8 mouse cellular contexts compared by ENCODE assay signal in genomic region chr7:104218701-104219569, GRCm38 (mm10). TPM values are rescaled to one million over a fixed set of nuclear protein-coding genes. Genes with fewer than 3 reads are reported as not detected.
A peak's percentile ranks its signal among the peaks of the same experiment; 100 is the strongest.
DNase-seq lines count a peak whose midpoint lies in the region; ATAC-seq and TF ChIP-seq lines count a peak whose summit lies in the region.

TSS of gene Trim6 (plus strand) at chr7:104218793.

- peak within 1 kb of the TSS; percentile 55 for H3K27ac ChIP-seq in heart, embryonic 16.5 days (ENCODE audit: low read length)

- H3K4me3 ChIP-seq in E14TG2a.4 (replicated peaks; ENCODE audit: low read length): peak within 1 kb of the TSS; percentile 92
- H3K4me3 ChIP-seq in heart, embryonic 16.5 days (ENCODE audit: low read length): peak within 1 kb of the TSS; percentile 49

- ATAC-seq in heart, embryonic 16.5 days (replicated peaks; ENCODE audit: extremely low read depth, insufficient read depth, low FRiP score): peak; percentile 84

- 1% methylated on average over 37 of the region's 37 CpGs for whole genome bisulfite sequencing in heart, embryonic 16.5 days

- peaks cover 57% of the 10 kb centered on the region for H3K4me1 ChIP-seq in E14TG2a.4 (replicated peaks; ENCODE audit: low read depth, low read length)
- no peaks in the 10 kb centered on the region; the same call in 1 of the 2 replicates for H3K4me1 ChIP-seq in heart, embryonic 16.5 days (ENCODE audit: control insufficient read depth, insufficient read depth, low read length)

- DNase-seq in adrenal gland, adult 18-20 months (ENCODE audit: low spot score in 2 of 2): peak; percentile 78 to 79
- peak; percentile 56 for DNase-seq in fibroblast of lung, adult 2 months (ENCODE audit: low read depth)
- peak; percentile 86 for DNase-seq in kidney, postnatal 14 days
- peak; percentile 92 for DNase-seq in lung, postnatal 36 days
- peak; percentile 45 for DNase-seq in retina, embryonic 14.5 days (ENCODE audit: low spot score)
- DNase-seq in frontal cortex, postnatal 25 days (ENCODE audit: low spot score in 2 of 2): no peak

- H3K36me3 ChIP-seq in E14TG2a.4 (ENCODE audit: insufficient read depth, low read length): peaks cover 24% of the 10 kb centered on the region
- H3K36me3 ChIP-seq in heart, embryonic 16.5 days (ENCODE audit: control insufficient read depth, insufficient read depth): no peaks in the 10 kb centered on the region

- no peaks in the 10 kb centered on the region for H3K9me3 ChIP-seq in E14TG2a.4 (ENCODE audit: low read length)
- no peaks in the 10 kb centered on the region for H3K9me3 ChIP-seq in heart, embryonic 16.5 days (replicated peaks; ENCODE audit: control insufficient read depth, low read length)

- H3K9ac ChIP-seq in heart, embryonic 16.5 days (ENCODE audit: low read length): peak within 1 kb of the TSS; percentile 72

- H3K4me2 ChIP-seq in heart, embryonic 16.5 days (ENCODE audit: low read depth, low read length): peak within 1 kb of the TSS; percentile 86

- H3K27me3 ChIP-seq in E14TG2a.4 (ENCODE audit: insufficient read depth, low read length): no peaks in the 10 kb centered on the region
- H3K27me3 ChIP-seq in heart, embryonic 16.5 days (ENCODE audit: control insufficient read depth, insufficient read depth, low read length): no peaks in the 10 kb centered on the region

- TF ChIP-seq CTCF in E14TG2a.4 (conservative IDR thresholded peaks at IDR 0.05; ENCODE audit: low read length): no peak

RNA-seq across cellular contexts. Expression of gene Trim6, which starts in this region (rescaled TPM):
- under 1 TPM; 0.29 to 0.46 TPM for total RNA-seq in adrenal gland, adult 18-20 months (2021)
- polyA plus RNA-seq in heart, embryonic 16.5 days (2015; fragmentation: Nextera tagmentation; extraction: Ambion mirVana): 0.97 and 1.4 TPM in 2 replicates

Comparison
In these comparisons a context has a peak if more than half of its experiments do, and no peak if none do; other contexts are left out.
1. Peak in DNase-seq in adrenal gland, adult 18-20 months; RNA of the gene not detected or under 1 TPM.
2. DNase-seq: peak in fibroblast of lung, adult 2 months (single experiment), kidney, postnatal 14 days (single experiment), lung, postnatal 36 days (single experiment) and retina, embryonic 14.5 days (single experiment); none in frontal cortex, postnatal 25 days (0 of 2).